Mouse (Mus musculus) limb, embryonic 12.5 days (tissue): ENCODE results near the gene Fiz1. TPM values are rescaled to one million over a fixed set of nuclear protein-coding genes. Genes with fewer than 3 reads are reported as not detected.

ENCODE experiments used
- ATAC-seq: fragments of 200-750 bp; cut with Nextera tagmentation; 2 replicates; pipeline ENCODE4 v1.8.0; 2017; ENCODE audit warnings: low read depth, moderate TSS enrichment; ENCODE audit not compliant: insufficient number of reproducible peaks, insufficient read depth, low FRiP score, low TSS enrichment
- H3K27ac ChIP-seq: fragments of 300-500 bp; sonication (generic); 2 replicates; pipeline ENCODE4 v1.5.1; 2016; ENCODE audit warnings: mild to moderate bottlenecking, moderate library complexity
- H3K27me3 ChIP-seq: fragments of 300-500 bp; sonication (generic); 2 replicates; pipeline ENCODE4 v1.6.1; 2016; ENCODE audit warnings: mild to moderate bottlenecking, moderate library complexity
- H3K36me3 ChIP-seq: fragments of 300-500 bp; sonication (generic); 2 replicates; pipeline ENCODE4 v1.6.1; 2016; ENCODE audit warnings: mild to moderate bottlenecking, moderate library complexity
- H3K4me1 ChIP-seq: fragments of 300-500 bp; sonication (generic); replicated peaks from 2 replicates; pipeline ENCODE4 v1.6.1; 2016
- H3K4me2 ChIP-seq: fragments of 300-500 bp; sonication (generic); 2 replicates; pipeline ENCODE4 v1.6.1; 2016; ENCODE audit warnings: mild to moderate bottlenecking, moderate library complexity
- H3K4me3 ChIP-seq: fragments of 300-500 bp; sonication (generic); replicated peaks from 2 replicates; pipeline ENCODE4 v1.5.1; 2016; ENCODE audit warnings: mild to moderate bottlenecking
- H3K9ac ChIP-seq: fragments of 300-500 bp; sonication (generic); replicated peaks from 2 replicates; pipeline ENCODE4 v1.6.1; 2016; ENCODE audit warnings: mild to moderate bottlenecking, moderate library complexity
- H3K9me3 ChIP-seq: fragments of 300-500 bp; sonication (generic); 2 replicates; pipeline ENCODE4 v1.6.1; 2016; ENCODE audit warnings: mild to moderate bottlenecking, moderate library complexity
- WGBS: fragments of 180-500 bp; shearing (Covaris S2); methylation state at CpG from one replicate; pipeline ENCODE4 v1.1.7; 2016; 5-methylcytosine and 5-hydroxymethylcytosine counted together
- polyA plus RNA-seq: library from polyadenylated mRNA; unstranded; fragments of >200 nt; fragmentation: Nextera tagmentation; extraction: Ambion mirVana; gene quantifications from 2 replicates; pipeline ENCODE4 v1.2.1, GENCODE M21; 2016

The Fiz1 gene
- polyA plus RNA-seq, 1 experiment from 2014 or later: 58.9 TPM

- 20% methylated on average over 7 of the region's 7 CpGs for WGBS
- Histone ChIP-seq H3K36me3 (no peaks in the 10 kb centered on the region), H3K27me3 (peaks cover 6% of the 10 kb centered on the region), H3K4me1 (no peaks in the 10 kb centered on the region), H3K4me2 (no peak overlapping the region), H3K9me3 (0 out of 2 replicates have a peak, but pooled peaks cover under 1% of the 10 kb centered on the region), H3K27ac (no peak overlapping the region), H3K4me3 (no peak overlapping the region), H3K9ac (no peak overlapping the region)
- no peak for ATAC-seq
These were observed 42.8 kb downstream of the Fiz1 start for GRCm38 (mm10) chr7:4971710-4972109.

GRCm38 (mm10) chr7:4971068-4971467 is 43.4 kb downstream of the Fiz1 start, which contains the start of gene Sbk3:
Gene Sbk3, minus strand, starts transcription at chr7:4971168.
- peaks cover 6% of the 10 kb centered on the region for H3K27me3 ChIP-seq
- no peaks in the 10 kb centered on the region for H3K4me1 ChIP-seq
- no peaks in the 10 kb centered on the region for H3K9me3 ChIP-seq
- 40% methylated on average over 6 of the region's 6 CpGs for WGBS
- H3K4me2 ChIP-seq: no peak within 1 kb of the TSS
- H3K9ac ChIP-seq: no peak within 1 kb of the TSS
- no peaks in the 10 kb centered on the region for H3K36me3 ChIP-seq
- no peak within 1 kb of the TSS for H3K27ac ChIP-seq
- no peak for ATAC-seq
- H3K4me3 ChIP-seq: no peak within 1 kb of the TSS

DNA sequence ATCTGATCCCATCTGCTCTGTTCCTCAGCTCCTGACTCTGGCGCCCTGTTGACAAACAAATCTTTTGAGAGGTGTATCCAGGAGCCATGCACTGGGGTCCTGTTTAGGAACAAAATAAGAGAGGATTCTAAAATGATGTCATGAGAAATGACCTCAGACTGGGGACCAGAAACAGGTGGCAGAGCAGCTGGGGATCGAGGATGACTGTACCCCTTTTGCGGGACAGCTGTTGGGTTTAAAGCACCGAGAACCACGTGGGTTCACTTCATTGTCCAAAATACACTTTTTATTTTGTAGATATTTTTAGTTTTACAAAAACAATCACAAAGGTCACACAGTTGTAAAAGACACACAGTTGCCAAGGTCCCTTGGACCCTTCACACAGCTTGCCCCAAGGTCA is 49.5 kb downstream of the Fiz1 start:
- no peak overlapping the region for H3K9ac ChIP-seq
- no peak for ATAC-seq
- no peaks in the 10 kb centered on the region for H3K4me1 ChIP-seq
- WGBS: 83% methylated on average over 5 of the region's 5 CpGs
- no peaks in the 10 kb centered on the region for H3K9me3 ChIP-seq
- H3K4me3 ChIP-seq: no peak overlapping the region
- H3K27me3 ChIP-seq: peaks cover 6% of the 10 kb centered on the region
- no peak overlapping the region for H3K27ac ChIP-seq
- H3K4me2 ChIP-seq: no peak overlapping the region
- H3K36me3 ChIP-seq: no peaks in the 10 kb centered on the region

DNA sequence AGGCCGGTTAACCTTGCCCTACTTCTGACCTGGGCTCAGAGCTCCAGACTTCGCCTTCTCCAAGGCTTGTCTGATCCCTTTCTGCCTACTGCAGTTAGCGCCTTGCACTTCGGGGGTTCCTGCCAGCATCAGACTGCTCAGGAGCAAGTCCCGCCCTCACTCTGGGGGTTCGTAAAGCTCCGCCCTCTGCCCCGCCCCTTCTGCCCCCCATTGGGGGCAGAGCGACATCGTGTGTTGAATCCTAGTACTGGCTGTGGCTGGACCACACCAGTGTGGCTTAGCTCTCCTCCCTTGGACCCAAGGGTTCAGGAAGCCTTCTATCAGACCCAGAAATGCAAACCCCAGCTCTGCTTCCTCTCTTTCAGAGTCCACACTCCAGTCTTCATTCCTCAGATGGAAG is 50.2 kb downstream of the Fiz1 start, which contains the start of gene Sbk2:
TSS of gene Sbk2 (minus strand) at position 135 of the 400 bp plus-strand sequence.
- H3K9ac ChIP-seq: no peak within 1 kb of the TSS
- H3K27ac ChIP-seq: no peak within 1 kb of the TSS
- H3K27me3 ChIP-seq: peaks cover 6% of the 10 kb centered on the region
- ATAC-seq: peak; percentile 44
- H3K4me1 ChIP-seq: no peaks in the 10 kb centered on the region
- 7% methylated on average over 10 of the region's 10 CpGs for WGBS
- no peak within 1 kb of the TSS for H3K4me3 ChIP-seq
- H3K36me3 ChIP-seq: no peaks in the 10 kb centered on the region
- no peaks in the 10 kb centered on the region for H3K9me3 ChIP-seq
- H3K4me2 ChIP-seq: peak within 1 kb of the TSS; percentile 15; the same call in 1 of the 2 replicates

- Histone ChIP-seq H3K4me1 (no peaks in the 10 kb centered on the region), H3K9ac (no peak overlapping the region), H3K27me3 (peaks cover 6% of the 10 kb centered on the region), H3K9me3 (no peaks in the 10 kb centered on the region), H3K27ac (no peak overlapping the region), H3K4me2 (no peak overlapping the region), H3K4me3 (no peak overlapping the region), H3K36me3 (no peaks in the 10 kb centered on the region)
- ATAC-seq: 0 out of 2 replicates have a peak, but pooled peaks have one; percentile 2
- 71% methylated on average over 5 of the region's 5 CpGs for WGBS
These were observed 51.0 kb downstream of the Fiz1 start for GRCm38 (mm10) chr7:4963527-4963926.

- WGBS: 83% methylated on average over 10 of the region's 10 CpGs
- H3K36me3 ChIP-seq: no peaks in the 10 kb centered on the region
- no peak overlapping the region for H3K9ac ChIP-seq
- H3K9me3 ChIP-seq: peaks cover 8% of the 10 kb centered on the region; the same call in 1 of the 2 replicates
- no peak overlapping the region; the same call in 1 of the 2 replicates for H3K4me2 ChIP-seq
- no peak for ATAC-seq
- H3K4me3 ChIP-seq: no peak overlapping the region
- H3K27me3 ChIP-seq: no peaks in the 10 kb centered on the region
- H3K27ac ChIP-seq: no peak overlapping the region
- H3K4me1 ChIP-seq: peaks cover 4% of the 10 kb centered on the region; the same call in 1 of the 2 replicates
These were observed 57.1 kb downstream of the Fiz1 start for GRCm38 (mm10) chr7:4957361-4957760.

Other genes with a start within 250 kb of the Fiz1 start
- gene Fam71e2, start 243.4 kb downstream of the Fiz1 start, polyA plus RNA-seq: not detected in 2 replicates
- gene Il11, start 231.8 kb downstream of the Fiz1 start, polyA plus RNA-seq: not detected in 2 replicates
- 0.54 TPM in 1 of 2 replicates, not detected in the other for gene Tmem190, start 231.8 kb downstream of the Fiz1 start, polyA plus RNA-seq
- 6.5 and 6.8 TPM in 2 replicates for gene Tmem238, start 225.0 kb downstream of the Fiz1 start, polyA plus RNA-seq
- 396 and 399 TPM in 2 replicates for gene Rpl28, start 221.8 kb downstream of the Fiz1 start, polyA plus RNA-seq
- gene Ube2s, start 202.1 kb downstream of the Fiz1 start, polyA plus RNA-seq: 437 and 457 TPM in 2 replicates
- gene Shisa7, start 170.0 kb downstream of the Fiz1 start, polyA plus RNA-seq: 0.12 and 0.21 TPM in 2 replicates
- 4.2 and 5.2 TPM in 2 replicates for gene Isoc2b, start 144.4 kb downstream of the Fiz1 start, polyA plus RNA-seq
- gene Isoc2a, start 137.5 kb downstream of the Fiz1 start, polyA plus RNA-seq: 0.97 and 1.3 TPM in 2 replicates
- gene Gm36210, start 108.2 kb downstream of the Fiz1 start, polyA plus RNA-seq: not detected in 2 replicates
- gene Zfp628, start 99.5 kb downstream of the Fiz1 start, polyA plus RNA-seq: 3.6 and 4.2 TPM in 2 replicates
- gene Nat14, start 92.7 kb downstream of the Fiz1 start, polyA plus RNA-seq: 3.1 and 4.4 TPM in 2 replicates
- gene Ssc5d, start 88.9 kb downstream of the Fiz1 start, polyA plus RNA-seq: 2.5 and 3.1 TPM in 2 replicates
- gene Sbk2, start 50.3 kb downstream of the Fiz1 start, polyA plus RNA-seq: 0.29 and 0.51 TPM in 2 replicates
- not detected in 2 replicates for gene Sbk3, start 43.5 kb downstream of the Fiz1 start, polyA plus RNA-seq
- 34.0 and 39.9 TPM in 2 replicates for gene Zfp579, start 18.5 kb downstream of the Fiz1 start, polyA plus RNA-seq
- gene Zfp524, start 282 bp downstream of the Fiz1 start, polyA plus RNA-seq: 7.1 and 7.8 TPM in 2 replicates
- gene Gm44973, start 799 bp upstream of the Fiz1 start, polyA plus RNA-seq: 1.2 TPM in 1 of 2 replicates, not detected in the other
- gene Zfp865, start 5.7 kb upstream of the Fiz1 start, polyA plus RNA-seq: 7.0 and 8.1 TPM in 2 replicates
- 27.3 and 27.5 TPM in 2 replicates for gene Ccdc106, start 5.9 kb upstream of the Fiz1 start, polyA plus RNA-seq
- not detected in 2 replicates for gene 4632433K11Rik, start 19.4 kb upstream of the Fiz1 start, polyA plus RNA-seq
- 4.7 and 5.2 TPM in 2 replicates for gene Zfp784, start 23.7 kb upstream of the Fiz1 start, polyA plus RNA-seq
- gene Zfp580, start 36.8 kb upstream of the Fiz1 start, polyA plus RNA-seq: 29.3 and 39.6 TPM in 2 replicates
- 171 and 175 TPM in 2 replicates for gene U2af2, start 47.4 kb upstream of the Fiz1 start, polyA plus RNA-seq
- gene Epn1, start 65.5 kb upstream of the Fiz1 start, polyA plus RNA-seq: 62.8 and 67.3 TPM in 2 replicates
- 0.14 TPM in 1 of 2 replicates, not detected in the other for gene Rfpl4, start 102.3 kb upstream of the Fiz1 start, polyA plus RNA-seq
- 0.34 TPM in 1 of 2 replicates, not detected in the other for gene Rasl2-9, start 111.3 kb upstream of the Fiz1 start, polyA plus RNA-seq
- not detected in 2 replicates for gene Vmn1r55, start 135.0 kb upstream of the Fiz1 start, polyA plus RNA-seq
- not detected in 2 replicates for gene Vmn1r56, start 182.1 kb upstream of the Fiz1 start, polyA plus RNA-seq
- not detected in 2 replicates for gene Vmn1r57, start 203.8 kb upstream of the Fiz1 start, polyA plus RNA-seq